ENCODE assay signal across 8 mouse cellular contexts in the genomic region with DNA sequence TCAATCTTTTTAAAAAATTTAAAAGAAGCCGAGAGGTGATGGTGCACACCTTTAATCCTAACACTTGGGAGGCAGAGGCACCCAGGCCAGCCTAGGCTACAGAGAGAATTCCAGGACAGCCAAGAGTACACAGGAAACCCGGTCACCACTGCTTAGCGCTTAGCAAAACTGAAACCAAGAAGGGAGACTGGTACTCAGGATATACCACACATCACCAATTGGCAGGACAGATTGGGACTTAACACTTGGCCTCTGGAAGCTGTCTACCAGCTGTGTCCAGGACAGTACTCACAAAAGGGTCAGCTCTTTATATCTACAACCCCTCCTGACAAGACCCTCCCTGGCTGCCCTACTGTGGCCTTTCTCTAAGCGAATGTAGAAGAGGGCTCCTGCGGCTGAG. TPM values are rescaled to one million over a fixed set of nuclear protein-coding genes. Genes with fewer than 3 reads are reported as not detected.
DNase-seq lines count a peak whose midpoint lies in the region; ATAC-seq and TF ChIP-seq lines count a peak whose summit lies in the region.

No protein-coding gene starts in this region.

- no peaks in the 10 kb centered on the region for H3K27me3 ChIP-seq in heart, embryonic 11.5 days (ENCODE audit: control insufficient read depth, insufficient read depth, low read length)
- H3K27me3 ChIP-seq in G1E (ENCODE audit: insufficient read depth, low read length) = peaks cover 22% of the 10 kb centered on the region
- 0 out of 2 replicates have a peak, but pooled peaks cover 5% of the 10 kb centered on the region for H3K27me3 ChIP-seq in hindbrain, embryonic 13.5 days
- H3K27me3 ChIP-seq in midbrain, embryonic 10.5 days (ENCODE audit: low read depth, poor library complexity, severe bottlenecking) = peaks cover 15% of the 10 kb centered on the region

- H3K9ac ChIP-seq in heart, embryonic 11.5 days (ENCODE audit: low read depth, low read length) = peak overlapping the region; percentile 65
- peak overlapping the region; percentile 66 for H3K9ac ChIP-seq in hindbrain, embryonic 13.5 days

- H3K27ac ChIP-seq in heart, embryonic 11.5 days (ENCODE audit: low read depth, low read length) = no peak overlapping the region
- H3K27ac ChIP-seq in hindbrain, embryonic 13.5 days = peak overlapping the region; percentile 98
- peak overlapping the region; percentile 96 for H3K27ac ChIP-seq in midbrain, embryonic 10.5 days (replicated peaks)

- no peak for ATAC-seq in heart, embryonic 11.5 days (replicated peaks; ENCODE audit: insufficient number of reproducible peaks, low FRiP score, low TSS enrichment)
- ATAC-seq in G1E (ENCODE audit: extremely low read depth, insufficient number of reproducible peaks, low FRiP score, poor library complexity, severe bottlenecking) = no peak
- ATAC-seq in hindbrain, embryonic 13.5 days (ENCODE audit: low FRiP score) = no peak

- peak overlapping the region; percentile 88 for H3K4me3 ChIP-seq in heart, embryonic 11.5 days (ENCODE audit: low read depth, low read length)
- peak overlapping the region; percentile 79 for H3K4me3 ChIP-seq in G1E (ENCODE audit: low read depth, low read length)
- H3K4me3 ChIP-seq in hindbrain, embryonic 13.5 days = peak overlapping the region; percentile 86
- peak overlapping the region; percentile 88 for H3K4me3 ChIP-seq in midbrain, embryonic 10.5 days

- no peaks in the 10 kb centered on the region for H3K9me3 ChIP-seq in heart, embryonic 11.5 days (replicated peaks; ENCODE audit: control insufficient read depth, low read length)
- H3K9me3 ChIP-seq in G1E (replicated peaks) = no peaks in the 10 kb centered on the region
- H3K9me3 ChIP-seq in hindbrain, embryonic 13.5 days = no peaks in the 10 kb centered on the region
- no peaks in the 10 kb centered on the region for H3K9me3 ChIP-seq in midbrain, embryonic 10.5 days (replicated peaks)

- H3K4me2 ChIP-seq in heart, embryonic 11.5 days = peak overlapping the region; percentile 99
- peak overlapping the region; percentile 95 for H3K4me2 ChIP-seq in hindbrain, embryonic 13.5 days

- peaks cover 29% of the 10 kb centered on the region for H3K4me1 ChIP-seq in heart, embryonic 11.5 days (ENCODE audit: control insufficient read depth, insufficient read depth, low read length)
- H3K4me1 ChIP-seq in G1E (ENCODE audit: insufficient read depth, low read depth, low read length) = peaks cover 56% of the 10 kb centered on the region
- peaks cover 42% of the 10 kb centered on the region for H3K4me1 ChIP-seq in hindbrain, embryonic 13.5 days (replicated peaks)
- H3K4me1 ChIP-seq in midbrain, embryonic 10.5 days = peaks cover 54% of the 10 kb centered on the region

- TF ChIP-seq CTCF in G1E (IDR thresholded peaks at IDR 0.05; ENCODE audit: low read depth, low read length) = no peak

- WGBS in heart, embryonic 11.5 days (ENCODE audit: insufficient replicate concordance) = 23% methylated on average over 5 of the region's 5 CpGs
- WGBS in hindbrain, embryonic 13.5 days = 18% methylated on average over 5 of the region's 5 CpGs
- 24% methylated on average over 5 of the region's 5 CpGs for WGBS in midbrain, embryonic 10.5 days

- peaks cover 5% of the 10 kb centered on the region; the same call in 1 of the 2 replicates for H3K36me3 ChIP-seq in heart, embryonic 11.5 days (ENCODE audit: control insufficient read depth, insufficient read depth, low read length)
- H3K36me3 ChIP-seq in G1E (replicated peaks) = peaks cover 20% of the 10 kb centered on the region
- H3K36me3 ChIP-seq in hindbrain, embryonic 13.5 days = peaks cover 11% of the 10 kb centered on the region
- H3K36me3 ChIP-seq in midbrain, embryonic 10.5 days = peaks cover 16% of the 10 kb centered on the region

- DNase-seq in heart, adult 9 months (ENCODE audit: low spot score in 2 of 2) = no peak
- no peak for DNase-seq in G1E (ENCODE audit: low spot score)
- no peak for DNase-seq in midbrain, embryonic 10.5 days (ENCODE audit: low spot score)
- no peak for DNase-seq in frontal cortex, postnatal 25 days (ENCODE audit: low spot score in 2 of 2)
- DNase-seq in right cerebral cortex, postnatal 36 days (ENCODE audit: low spot score in 2 of 2) = no peak
- DNase-seq in ovary, postnatal 14 days (ENCODE audit: low spot score) = no peak

RNA-seq across cellular contexts. Expression of gene Dusp7, which starts 1.4 kb away (rescaled TPM):
- 19.8 and 22.0 TPM in 2 replicates for polyA plus RNA-seq in heart, embryonic 11.5 days (2014; fragmentation: Nextera tagmentation; extraction: Ambion mirVana)
- total RNA-seq in G1E (2014; fragmentation: Nextera tagmentation) (49.3 and 50.4 TPM in 2 replicates), G1E (2017) (7.8 and 8.6 TPM in 2 replicates)
- 27.3 and 32.5 TPM in 2 replicates for polyA plus RNA-seq in G1E (2012)
- polyA plus RNA-seq in hindbrain, embryonic 13.5 days (2015; fragmentation: Nextera tagmentation; extraction: Ambion mirVana) = 9.9 and 10.3 TPM in 2 replicates
- polyA plus RNA-seq in midbrain, embryonic 10.5 days (2016; fragmentation: Nextera tagmentation; extraction: Ambion mirVana) = 11.4 and 14.1 TPM in 2 replicates
